Mouse (Mus musculus): ENCODE measurements around the gene Zfp84. TPM values are rescaled to one million over a fixed set of nuclear protein-coding genes. Genes with fewer than 3 reads are reported as not detected.

Zfp84 gene
- 2.6 and 3.2 TPM in 2 replicates for polyA plus RNA-seq (2012; rRNA removed)

DNA sequence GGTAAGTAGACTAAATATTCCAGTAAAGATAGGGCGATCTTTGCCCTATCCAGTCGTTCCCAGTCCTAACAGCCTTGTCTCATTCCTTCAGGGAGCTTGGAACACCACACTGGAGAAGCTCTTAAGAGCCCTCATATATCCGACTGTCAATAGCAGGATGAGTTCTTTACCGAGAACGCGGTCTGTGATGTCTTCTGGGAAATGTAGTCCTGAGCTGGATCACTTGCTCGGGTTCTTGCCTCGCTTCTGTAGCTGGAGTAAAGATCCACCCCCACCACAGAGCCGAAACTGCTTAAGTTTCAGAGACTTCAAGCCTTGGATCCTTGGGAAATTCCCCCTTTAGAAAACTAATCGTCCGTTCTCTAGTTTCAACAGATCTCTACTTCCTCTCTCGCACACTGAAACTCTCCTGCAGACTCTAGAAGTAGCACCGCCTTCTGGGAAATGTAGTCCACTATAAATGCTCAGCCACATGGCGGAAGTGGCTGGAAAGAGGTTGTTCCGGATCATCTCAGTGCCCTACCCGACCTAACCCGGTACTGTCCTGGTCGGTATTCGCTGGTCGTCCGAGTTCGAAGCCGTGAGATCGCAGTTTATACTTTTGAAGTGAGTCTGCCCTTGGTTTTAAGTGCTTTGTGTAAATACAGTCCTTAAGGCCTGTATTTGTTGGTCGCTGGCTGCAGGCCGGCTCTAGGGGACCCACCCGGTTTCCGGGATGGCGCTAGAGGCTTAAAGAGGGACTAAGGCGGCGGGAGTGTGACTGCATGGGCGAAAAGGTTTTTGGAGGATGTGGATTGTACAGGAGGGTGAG lies at the start of gene Zfp84:
Gene Zfp84, plus strand, starts transcription at position 463 of the 811 bp plus-strand sequence.

GRCm38 (mm10) chr7:29726860-29727259 lies 41.5 kb upstream of the Zfp84 start, which contains the start of gene Catsperg2:
Catsperg2 (minus strand) TSS chr7:29727032.

DNA sequence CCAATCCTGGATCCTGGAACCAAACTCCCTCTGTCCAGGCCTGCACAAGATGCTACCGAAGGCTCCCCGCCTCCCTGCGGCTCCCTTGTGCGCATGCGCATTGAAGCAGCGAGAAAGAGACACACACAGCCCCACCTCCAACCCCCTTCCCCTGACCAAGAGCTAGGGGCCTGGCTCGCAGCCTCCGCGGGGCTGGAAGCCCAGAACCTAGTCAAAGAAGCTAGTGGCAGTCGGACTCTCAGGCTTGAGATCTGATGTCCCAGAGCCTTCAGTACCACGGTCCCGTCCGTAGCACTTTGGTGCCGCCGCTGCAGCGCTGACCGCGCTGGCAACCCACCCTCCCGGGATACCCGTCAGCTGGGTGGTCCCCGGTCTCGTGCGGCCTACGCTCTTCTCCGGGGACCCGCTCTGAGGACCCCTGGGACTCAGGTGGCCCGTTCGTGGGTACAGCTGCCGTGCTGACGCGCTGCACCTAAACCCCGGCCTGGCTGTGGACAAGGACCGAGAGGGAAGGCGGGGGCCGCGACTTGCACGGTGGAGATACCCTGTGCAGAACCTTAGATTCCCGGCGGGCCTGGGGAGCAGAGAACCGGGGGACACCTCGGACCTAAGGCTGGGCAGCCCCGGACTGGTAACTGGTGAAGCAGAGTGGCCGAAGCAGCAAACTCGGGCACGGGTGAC lies 15.7 kb downstream of the Zfp84 start, which contains the start of gene Zfp30:
Gene Zfp30, plus strand, starts transcription at position 128 of the 681 bp plus-strand sequence.

DNA sequence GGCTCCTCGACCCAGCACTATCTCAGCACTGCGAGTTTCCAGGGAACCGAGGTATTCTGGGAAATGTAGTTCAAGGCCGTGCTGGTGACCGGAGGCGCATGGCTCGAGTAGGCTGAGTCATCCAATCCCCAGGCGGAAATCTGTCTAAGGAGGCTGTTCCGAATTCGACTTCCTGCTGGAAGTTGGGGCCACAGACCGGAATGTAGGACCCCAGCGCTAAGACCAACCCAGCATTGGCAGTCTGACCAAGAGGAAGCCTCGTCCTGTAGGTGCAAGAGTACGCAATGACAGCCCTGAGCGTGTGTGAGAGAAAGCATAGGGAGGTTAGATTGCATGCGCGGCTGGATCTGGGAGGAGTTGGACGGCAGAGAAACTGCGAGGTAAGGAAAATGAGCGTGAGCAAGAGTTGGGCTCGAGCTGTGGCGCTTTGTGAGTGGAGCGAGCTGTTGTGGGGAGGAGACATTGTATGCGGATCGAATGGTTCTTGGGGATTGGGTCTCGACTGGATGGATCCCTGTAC lies 47.6 kb downstream of the Zfp84 start, which contains the start of gene Zfp790:
Gene Zfp790, plus strand, starts transcription at position 205 of the 520 bp plus-strand sequence.

Other genes starting within 250 kb of the Zfp84 start
- gene Sipa1l3, start 249.9 kb upstream of the Zfp84 start, polyA plus RNA-seq (2012; rRNA removed), result 135 and 161 TPM in 2 replicates
- gene Catsperg2, start 41.5 kb upstream of the Zfp84 start, polyA plus RNA-seq (2012; rRNA removed), result 0.08 TPM in 1 of 2 replicates, not detected in the other
- gene Zfp30, start 15.4 kb downstream of the Zfp84 start, polyA plus RNA-seq (2012; rRNA removed), result 1.4 TPM in 2 replicates
- gene Zfp790, start 47.6 kb downstream of the Zfp84 start, polyA plus RNA-seq (2012; rRNA removed), result 1.1 and 1.8 TPM in 2 replicates
- gene Zfp940, start 85.1 kb downstream of the Zfp84 start, polyA plus RNA-seq (2012; rRNA removed), result 0.09 and 0.12 TPM in 2 replicates
- 0.28 and 0.47 TPM in 2 replicates for gene Zfp420, start 91.4 kb downstream of the Zfp84 start, polyA plus RNA-seq (2012; rRNA removed)
- gene Zfp27, start 138.0 kb downstream of the Zfp84 start, polyA plus RNA-seq (2012; rRNA removed), result 1.3 and 1.7 TPM in 2 replicates
- 0.35 and 0.44 TPM in 2 replicates for gene Zfp383, start 139.7 kb downstream of the Zfp84 start, polyA plus RNA-seq (2012; rRNA removed)
- gene Zfp74, start 185.5 kb downstream of the Zfp84 start, polyA plus RNA-seq (2012; rRNA removed), result 2.6 and 6.7 TPM in 2 replicates
- gene Zfp568, start 215.4 kb downstream of the Zfp84 start, polyA plus RNA-seq (2012; rRNA removed), result 3.8 and 4.0 TPM in 2 replicates